Mouse (Mus musculus): ENCODE data around the gene Dtx3.

Dtx3 gene

DNA sequence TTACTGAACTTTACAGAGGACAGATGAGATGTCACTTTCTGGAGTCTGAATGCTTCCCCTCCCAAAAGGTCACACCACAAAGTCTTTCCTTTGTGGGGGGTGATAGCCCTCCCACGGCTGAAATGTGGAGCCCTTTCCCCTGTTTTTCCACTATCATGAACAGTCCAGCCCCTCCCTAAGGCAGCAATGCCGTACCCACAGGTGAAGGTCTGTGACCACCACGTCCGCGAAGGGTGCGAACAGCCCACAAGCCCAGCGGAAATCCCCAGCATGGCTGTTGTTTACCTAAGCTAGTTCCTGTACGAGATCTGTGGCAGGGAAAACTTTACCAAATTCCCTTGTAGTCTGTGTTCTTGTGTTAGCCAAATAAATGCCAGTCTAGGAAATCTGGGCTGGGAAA, 54.0 kb downstream of the Dtx3 start:
- no peak for DNase-seq (ENCODE audit: low read depth, low spot score)

DNA sequence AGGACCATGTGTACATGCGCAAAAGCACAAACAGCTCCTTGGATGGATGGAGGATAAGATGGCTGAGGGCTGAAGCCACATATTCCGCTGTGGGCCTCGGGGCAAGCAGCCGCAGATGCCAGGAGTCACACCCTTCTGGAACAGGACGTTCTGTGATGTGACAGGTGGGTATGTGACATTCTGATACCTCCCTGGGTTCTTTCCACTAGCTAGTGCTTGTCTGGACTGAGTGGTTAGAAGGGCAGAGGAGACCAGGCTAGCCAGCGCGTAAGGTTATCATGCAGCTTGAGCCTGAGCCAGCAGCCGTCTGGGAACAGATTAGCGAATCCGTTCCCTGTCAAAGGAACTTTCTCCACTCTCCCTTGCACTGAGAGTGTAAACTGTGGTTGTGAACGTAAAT, 54.6 kb downstream of the Dtx3 start:
- no peak for DNase-seq (ENCODE audit: low read depth, low spot score)

Data from 3T3-L1 (cell line).